Mouse (Mus musculus) heart, postnatal 25 days (tissue): Measurements from ENCODE around the gene Olfml3. TPM values are rescaled to one million over a fixed set of nuclear protein-coding genes. Genes with fewer than 3 reads are reported as not detected.
A peak's percentile ranks its signal among the peaks of the same experiment; 100 is the strongest.

Source experiments
- DNase-seq: peaks from one replicate; pipeline ENCODE4 v3.0.0; 2022; ENCODE audit warnings: low spot score
- intact Hi-C: fragments of 180-260 bp; cut with DNase I; formaldehyde crosslinking; loops from one replicate; pipeline ENCODE4 v1.15.1; 2025
- total RNA-seq, 2 experiments: library from RNA; stranded (reverse); gene quantifications; 2 replicates each; pipeline ENCODE4 v1.2.3; 2021

The Olfml3 gene
- total RNA-seq, 2 experiments from 2014 or later, result 5.4 to 5.7 TPM

GRCm38 (mm10) chr3:103745001-103745770 lies 7.4 kb upstream of the Olfml3 start:
- intact Hi-C loops, result no loop called here
- no peak for DNase-seq

DNA sequence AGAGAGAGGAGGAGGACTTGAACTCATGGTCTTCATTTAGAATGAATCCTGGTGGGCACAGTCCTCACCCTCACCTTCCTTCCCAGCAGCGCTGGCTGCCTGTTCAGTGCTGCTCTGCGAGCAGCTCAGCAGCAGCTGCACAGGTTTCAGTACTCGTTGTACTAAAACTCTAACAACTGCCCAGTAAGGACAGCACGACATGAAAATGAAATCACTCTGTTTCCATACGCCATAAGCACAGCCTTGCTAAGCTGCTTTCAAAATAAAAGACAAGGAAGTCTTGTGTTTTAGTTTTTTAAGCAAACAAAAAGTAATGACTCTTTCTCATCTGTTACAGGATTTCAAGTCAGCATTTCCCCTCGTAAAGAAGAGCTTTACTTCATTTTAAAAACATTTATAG lies 5.4 kb upstream of the Olfml3 start:
- intact Hi-C loops, result no loop called here
- DNase-seq, result no peak

- no peak for DNase-seq
- intact Hi-C loops, result no loop called here
Measured at GRCm38 (mm10) chr3:103740342-103740741, 2.5 kb upstream of the Olfml3 start.

GRCm38 (mm10) chr3:103739329-103739728 lies 1.5 kb upstream of the Olfml3 start, which contains the start of gene Gm10964:
Gene Gm10964, plus strand, starts transcription at chr3:103739366.
- intact Hi-C loops, result loop anchor here (5.0 kb wide), 2 partner anchors 297 to 312 kb away; no protein-coding TSS in a partner anchor
- DNase-seq, result no peak

DNA sequence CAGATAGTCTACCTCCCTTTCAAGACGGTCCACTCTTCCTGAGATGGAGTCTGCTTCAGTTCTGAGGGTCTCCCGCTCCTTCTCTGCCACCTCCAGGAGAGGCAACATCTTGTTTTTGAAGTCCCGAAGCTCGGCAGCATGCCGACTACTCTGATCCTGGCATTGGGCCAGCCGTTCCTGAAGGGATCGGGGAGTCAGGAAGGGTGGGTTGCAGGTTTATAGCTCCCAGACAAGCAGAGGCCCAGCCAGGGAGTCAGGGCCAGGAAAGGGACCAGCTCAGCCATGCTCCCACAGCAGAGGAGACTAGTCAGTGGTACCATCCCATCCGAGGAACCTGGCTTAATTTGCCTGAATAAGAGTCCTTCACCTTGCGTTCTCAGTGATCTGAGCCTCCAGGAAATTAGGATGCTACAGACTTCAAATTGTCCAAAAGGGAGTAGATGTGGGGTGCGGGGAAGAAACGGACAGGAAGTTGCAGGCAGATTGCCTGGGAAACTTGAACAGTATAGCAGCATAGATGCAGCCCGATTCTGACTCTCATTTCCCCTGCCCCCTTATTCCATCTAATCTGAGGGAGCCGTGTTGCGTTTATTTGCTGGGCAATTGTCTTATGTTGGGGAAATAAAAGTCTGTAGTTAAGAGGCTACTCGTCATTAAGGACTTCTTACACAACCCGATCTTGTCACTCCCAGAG lies 593 bp downstream of the Olfml3 start:
- DNase-seq, result peak; percentile 39
- intact Hi-C loops, result loop anchor here (2.0 to 5.0 kb wide), 3 partner anchors 150 to 310 kb away; no protein-coding TSS in a partner anchor

- no peak for DNase-seq
- intact Hi-C loops, result loop anchor here (2.0 to 5.0 kb wide), 3 partner anchors 151 to 309 kb away; no protein-coding TSS in a partner anchor
Measured at GRCm38 (mm10) chr3:103735776-103736600, 1.8 kb downstream of the Olfml3 start.

GRCm38 (mm10) chr3:103734696-103735519 lies 2.9 kb downstream of the Olfml3 start:
- intact Hi-C loops, result loop anchor here (5.0 kb wide), 2 partner anchors 293 to 308 kb away; no protein-coding TSS in a partner anchor
- DNase-seq, result peak; percentile 49

DNA sequence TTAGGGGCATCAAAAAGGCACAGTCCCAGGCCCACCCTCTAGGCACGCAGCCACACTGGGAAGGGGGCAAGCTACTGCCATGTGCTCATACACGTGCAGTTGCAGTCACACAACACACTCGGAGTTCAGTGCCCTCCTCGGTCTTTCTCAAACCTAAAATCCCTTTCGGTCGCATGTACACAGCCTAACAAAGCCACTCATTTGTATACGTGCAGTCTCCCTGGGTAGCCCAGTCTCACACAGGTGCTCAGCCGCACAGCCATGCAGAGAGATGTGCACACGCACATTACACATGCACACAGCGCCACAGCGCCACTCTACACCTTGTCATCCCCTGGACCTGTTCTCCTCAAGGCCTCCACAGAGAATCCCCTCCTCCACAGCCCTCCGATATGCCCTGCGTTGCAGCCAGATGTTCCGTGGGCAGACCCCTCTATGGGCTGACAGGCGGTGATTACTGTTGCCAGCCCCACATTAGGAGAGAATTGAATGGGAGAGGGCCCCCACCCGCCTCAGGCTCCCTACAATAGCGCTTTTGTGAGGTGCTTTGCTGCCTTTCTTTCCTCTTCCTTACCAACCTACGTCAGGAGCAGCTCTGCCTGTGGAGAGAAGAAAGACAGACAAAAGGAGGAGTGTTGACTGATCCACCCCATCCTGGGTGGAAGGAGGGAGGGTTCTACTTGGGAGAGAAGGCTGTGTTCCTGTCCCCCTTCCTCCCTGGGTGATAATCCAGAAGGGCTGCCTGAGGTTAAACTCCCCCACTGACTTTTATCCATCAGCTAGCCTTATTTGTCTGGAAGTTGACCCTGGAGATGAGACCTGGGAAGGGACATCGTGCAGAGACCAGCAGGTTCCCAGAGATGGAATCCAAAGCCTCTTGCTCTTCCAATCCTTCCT lies 3.8 kb downstream of the Olfml3 start:
- no peak for DNase-seq
- intact Hi-C loops, result no loop called here

DNA sequence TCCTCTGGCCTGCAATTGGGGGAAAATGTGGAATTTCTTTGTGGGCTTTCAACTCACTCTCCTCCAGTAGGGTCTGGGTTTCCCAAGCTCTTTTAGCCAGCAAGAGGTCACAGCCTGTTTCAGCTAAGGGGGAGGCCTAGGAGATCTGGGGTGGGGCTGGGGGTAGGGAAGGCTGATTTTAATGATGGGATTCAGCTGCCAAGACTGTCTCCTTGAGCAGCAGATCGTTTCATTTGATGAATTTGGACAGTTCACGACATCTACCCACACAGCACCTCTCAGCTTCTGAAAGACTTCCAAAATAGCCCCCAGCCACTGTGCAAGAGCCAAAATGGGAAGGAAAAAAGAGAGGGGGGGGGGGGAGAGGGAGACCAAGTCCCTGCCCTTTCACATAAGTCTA lies 4.6 kb downstream of the Olfml3 start:
- intact Hi-C loops, result no loop called here
- DNase-seq, result no peak

GRCm38 (mm10) chr3:103732116-103732515 lies 5.7 kb downstream of the Olfml3 start:
- intact Hi-C loops, result no loop called here
- no peak for DNase-seq

- intact Hi-C loops, result no loop called here
- no peak for DNase-seq
Measured at GRCm38 (mm10) chr3:103729850-103730249, 8.0 kb downstream of the Olfml3 start.

DNA sequence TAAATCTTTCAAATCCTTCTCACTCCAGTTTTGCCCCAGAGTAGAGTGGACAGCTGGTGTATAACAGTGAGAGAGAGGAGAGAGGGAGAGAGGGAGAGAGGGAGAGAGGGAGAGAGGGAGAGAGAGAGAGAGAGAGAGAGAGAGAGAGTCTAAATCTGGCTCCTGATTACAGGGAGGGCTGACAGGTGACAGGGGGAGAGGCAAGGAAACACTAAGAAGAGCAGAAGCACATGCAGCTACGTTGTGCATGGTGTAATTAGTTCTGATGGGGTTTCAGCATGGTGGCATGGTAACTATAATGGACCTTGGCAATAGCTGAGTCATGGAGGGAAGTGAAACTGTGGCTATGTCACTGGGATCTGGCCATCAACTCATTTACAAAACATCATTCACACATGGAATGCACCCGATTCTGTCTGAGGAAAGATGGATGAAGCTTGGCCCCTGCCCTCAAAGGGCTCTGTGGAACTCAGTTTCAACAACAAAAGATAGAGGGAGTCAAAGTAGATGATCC lies 9.9 kb downstream of the Olfml3 start:
- intact Hi-C loops, result no loop called here
- no peak for DNase-seq

- intact Hi-C loops, result no loop called here
- DNase-seq, result no peak
Measured at GRCm38 (mm10) chr3:103726642-103727041, 11.2 kb downstream of the Olfml3 start.

GRCm38 (mm10) chr3:103724137-103724536 lies 13.7 kb downstream of the Olfml3 start:
- DNase-seq, result no peak
- intact Hi-C loops, result no loop called here

- intact Hi-C loops, result no loop called here
Measured at GRCm38 (mm10) chr3:103718728-103719127, 19.1 kb downstream of the Olfml3 start.

GRCm38 (mm10) chr3:103716774-103717760 lies 20.7 kb downstream of the Olfml3 start:
- DNase-seq, result no peak
- intact Hi-C loops, result no loop called here

More at GRCm38 (mm10) chr3:103718728-103719127, 19.1 kb downstream of the Olfml3 start:
- DNase-seq, result no peak
